Mouse (Mus musculus) liver, embryonic 16.5 days (tissue): ENCODE results near the gene Hist1h3c. TPM values are rescaled to one million over a fixed set of nuclear protein-coding genes. Genes with fewer than 3 reads are reported as not detected.
"Not testable (repeated sequence)": the region's sequence is repeated elsewhere in the genome, so short reads cannot be mapped to it uniquely, and the experiment has no call there.

ENCODE experiments used
- ATAC-seq: fragments of 200-750 bp; cut with Nextera tagmentation; 2 replicates; pipeline ENCODE4 v1.8.0; 2017; ENCODE audit warnings: low read depth, mild to moderate bottlenecking, moderate number of reproducible peaks, moderate library complexity
- H3K27ac ChIP-seq: fragments of 300-500 bp; sonication (generic); 2 replicates; pipeline ENCODE4 v1.5.1; 2014; ENCODE audit warnings: mild to moderate bottlenecking, low read length
- H3K27me3 ChIP-seq: fragments of 300-500 bp; sonication (generic); 2 replicates; pipeline ENCODE4 v1.6.1; 2014; ENCODE audit warnings: low read depth, low read length, mixed read lengths; ENCODE audit not compliant: control insufficient read depth, insufficient read depth
- H3K36me3 ChIP-seq: fragments of 300-500 bp; sonication (generic); 2 replicates; pipeline ENCODE4 v1.6.1; 2014; ENCODE audit warnings: mild to moderate bottlenecking; ENCODE audit not compliant: control insufficient read depth, insufficient read depth
- H3K4me1 ChIP-seq: fragments of 300-500 bp; sonication (generic); 2 replicates; pipeline ENCODE4 v1.6.1; 2014; ENCODE audit warnings: low read depth, low read length, mixed read lengths; ENCODE audit not compliant: control insufficient read depth
- H3K4me2 ChIP-seq: fragments of 300-500 bp; sonication (generic); 2 replicates; pipeline ENCODE4 v1.6.1; 2014; ENCODE audit warnings: low read depth, low read length, mixed read lengths
- H3K4me3 ChIP-seq: fragments of 300-500 bp; sonication (generic); 2 replicates; pipeline ENCODE4 v1.5.1; 2014; ENCODE audit warnings: low read depth, mild to moderate bottlenecking, low read length
- H3K9ac ChIP-seq: fragments of 300-500 bp; sonication (generic); 2 replicates; pipeline ENCODE4 v1.6.1; 2014; ENCODE audit warnings: low read depth, low read length
- H3K9me3 ChIP-seq: fragments of 300-500 bp; sonication (generic); replicated peaks from 2 replicates; pipeline ENCODE4 v1.6.1; 2016; ENCODE audit warnings: low read length; ENCODE audit not compliant: control insufficient read depth
- WGBS: fragments of 180-500 bp; shearing (Covaris S2); extraction: QIAGEN DNeasy Blood & Tissue Kit; methylation state at CpG from one replicate; pipeline ENCODE4 v1.1.7; 2014; ENCODE audit not compliant: insufficient replicate concordance; 5-methylcytosine and 5-hydroxymethylcytosine counted together
- polyA plus RNA-seq: library from polyadenylated mRNA; unstranded; fragments of >200 nt; fragmentation: Nextera tagmentation; extraction: Ambion mirVana; gene quantifications from 2 replicates; pipeline ENCODE4 v1.2.1, GENCODE M21; 2015

The Hist1h3c gene
- polyA plus RNA-seq, 1 experiment from 2014 or later, result 4.4 TPM

GRCm38 (mm10) chr13:23751478-23751956, 6.1 kb upstream of the Hist1h3c start:
- peak overlapping the region; percentile 98 for H3K27ac ChIP-seq
- peak overlapping the region; percentile 56 for H3K4me3 ChIP-seq
- no peaks in the 10 kb centered on the region for H3K27me3 ChIP-seq
- ATAC-seq, result peak; percentile 5
- H3K36me3 ChIP-seq, result no peaks in the 10 kb centered on the region
- peaks cover 31% of the 10 kb centered on the region for H3K4me1 ChIP-seq
- peak overlapping the region; percentile 64 for H3K4me2 ChIP-seq
- H3K9ac ChIP-seq, result peak overlapping the region; percentile 73
- H3K9me3 ChIP-seq, result no peaks in the 10 kb centered on the region
- WGBS, result under 1% methylated on average over 11 of the region's 11 CpGs

DNA sequence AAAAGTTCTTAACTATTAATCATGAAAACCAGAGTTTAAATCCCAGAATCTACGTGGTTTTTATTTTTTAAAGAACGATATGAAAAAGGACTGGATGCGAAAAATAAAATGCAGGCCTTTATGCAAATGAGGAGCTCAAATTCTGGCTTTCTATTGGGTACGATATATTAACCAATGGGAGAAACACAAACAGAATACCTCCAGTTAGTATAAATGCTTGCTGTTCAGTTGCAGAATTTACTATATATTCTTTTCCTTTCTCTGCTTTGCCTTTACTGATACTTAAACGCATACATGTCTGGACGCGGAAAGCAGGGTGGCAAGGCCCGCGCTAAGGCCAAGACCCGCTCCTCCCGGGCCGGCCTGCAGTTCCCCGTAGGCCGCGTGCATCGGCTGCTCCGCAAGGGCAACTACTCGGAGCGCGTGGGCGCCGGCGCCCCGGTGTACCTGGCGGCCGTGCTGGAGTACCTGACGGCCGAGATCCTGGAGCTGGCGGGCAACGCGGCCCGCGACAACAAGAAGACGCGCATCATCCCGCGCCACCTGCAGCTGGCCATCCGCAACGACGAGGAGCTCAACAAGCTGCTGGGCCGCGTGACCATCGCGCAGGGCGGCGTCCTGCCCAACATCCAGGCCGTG, 5.6 kb upstream of the Hist1h3c start, which contains the start of gene Hist1h2ab:
TSS of gene Hist1h2ab (plus strand) at position 288 of the 639 bp plus-strand sequence.
- Histone ChIP-seq H3K4me2 (peak within 1 kb of the TSS; percentile 64), H3K4me1 (peaks cover 31% of the 10 kb centered on the region), H3K4me3 (peak within 1 kb of the TSS; percentile 56), H3K27ac (peak within 1 kb of the TSS; percentile 98), H3K9ac (peak within 1 kb of the TSS; percentile 73)
- ATAC-seq, result peak; percentile 46
- not testable (repeated sequence) for H3K9me3 ChIP-seq, H3K36me3 ChIP-seq, H3K27me3 ChIP-seq
- under 1% methylated on average over 31 of the region's 47 CpGs for whole genome bisulfite sequencing

DNA sequence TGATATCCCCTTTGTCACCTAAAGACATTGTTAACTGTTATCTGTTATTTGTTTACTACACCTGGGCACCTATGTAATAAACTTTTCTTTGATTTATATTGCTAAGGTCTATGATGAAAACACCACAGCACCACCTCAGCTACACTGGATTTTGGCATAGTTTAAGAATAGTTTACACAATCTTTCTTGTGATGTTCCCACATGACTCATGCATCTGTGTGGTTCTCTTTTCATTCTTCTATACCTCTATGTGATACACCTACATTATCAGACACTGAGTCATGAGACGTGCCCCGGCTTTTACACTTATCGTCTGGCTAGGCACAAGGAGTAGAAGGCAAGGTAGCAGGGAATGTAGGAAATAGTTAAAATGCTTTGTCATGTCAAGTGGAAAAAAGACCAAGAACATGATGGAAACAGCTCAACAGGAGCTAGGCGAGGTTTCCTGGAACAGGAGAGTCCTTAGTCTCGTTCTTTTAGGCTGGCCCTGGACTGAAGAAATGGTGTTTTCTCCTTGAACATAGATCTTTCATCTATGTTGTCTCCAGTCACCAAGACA, 4.2 kb upstream of the Hist1h3c start:
- Histone ChIP-seq H3K9ac (no peak overlapping the region; the same call in 1 of the 2 replicates), H3K4me2 (no peak overlapping the region), H3K4me1 (peaks cover 26% of the 10 kb centered on the region), H3K27ac (peak overlapping the region; percentile 89), H3K36me3 (no peaks in the 10 kb centered on the region), H3K4me3 (no peak overlapping the region), H3K27me3 (no peaks in the 10 kb centered on the region), H3K9me3 (no peaks in the 10 kb centered on the region)
- ATAC-seq, result no peak
- 82% methylated on average over 5 of the region's 5 CpGs for whole genome bisulfite sequencing

- Histone ChIP-seq H3K9me3 (no peaks in the 10 kb centered on the region), H3K27me3 (no peaks in the 10 kb centered on the region), H3K4me3 (peak overlapping the region; percentile 66), H3K9ac (peak overlapping the region; percentile 76), H3K27ac (peak overlapping the region; percentile 100), H3K4me2 (peak overlapping the region; percentile 76), H3K4me1 (peaks cover 28% of the 10 kb centered on the region), H3K36me3 (no peaks in the 10 kb centered on the region)
- no peak for ATAC-seq
- 5% methylated on average over 4 of the region's 4 CpGs for WGBS
Measured at GRCm38 (mm10) chr13:23747892-23748288, 2.5 kb upstream of the Hist1h3c start.

DNA sequence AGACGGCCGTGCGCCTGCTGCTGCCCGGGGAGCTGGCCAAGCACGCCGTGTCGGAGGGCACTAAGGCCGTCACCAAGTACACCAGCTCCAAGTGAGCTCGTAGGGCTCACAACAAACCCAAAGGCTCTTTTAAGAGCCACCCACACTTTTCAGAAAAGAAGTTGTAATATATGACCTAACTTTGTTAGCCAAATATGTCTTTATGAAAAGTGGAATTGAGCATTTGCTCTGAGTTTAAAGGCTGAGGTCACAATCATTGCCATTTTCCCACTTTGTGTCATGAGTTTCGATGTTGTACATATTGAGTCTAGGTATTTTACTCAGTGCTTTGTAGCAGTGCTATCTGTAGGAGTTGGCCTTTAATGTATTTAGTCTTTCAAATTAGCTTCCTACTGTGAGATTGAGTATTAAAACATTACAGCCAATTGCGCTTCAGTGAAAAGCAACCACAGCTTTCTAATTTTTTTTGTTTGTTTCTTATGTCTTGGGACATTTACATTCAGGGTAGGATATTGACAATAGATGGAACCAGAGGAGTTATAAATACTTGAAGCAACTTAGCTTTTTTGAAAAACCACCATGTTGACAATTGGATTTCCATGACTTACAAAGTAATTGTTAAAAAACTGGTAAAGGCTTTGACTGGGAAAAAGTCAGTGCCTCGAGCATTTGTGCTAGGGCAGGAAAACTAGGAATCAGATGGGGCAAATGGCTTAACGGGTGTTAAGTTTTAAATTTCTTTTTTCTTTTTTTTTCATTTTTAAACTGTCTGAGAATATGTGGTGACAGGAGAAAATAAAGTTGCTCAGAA, 1.9 kb upstream of the Hist1h3c start:
- 3% methylated on average over 9 of the region's 13 CpGs for WGBS
- Histone ChIP-seq H3K27ac (peak overlapping the region; percentile 100), H3K27me3 (no peaks in the 10 kb centered on the region), H3K4me3 (peak overlapping the region; percentile 66), H3K9ac (peak overlapping the region; percentile 76), H3K4me1 (peaks cover 29% of the 10 kb centered on the region), H3K4me2 (peak overlapping the region; percentile 76), H3K36me3 (no peaks in the 10 kb centered on the region), H3K9me3 (no peaks in the 10 kb centered on the region)
- no peak for ATAC-seq

- H3K36me3 ChIP-seq, H3K9me3 ChIP-seq, H3K27me3 ChIP-seq: not testable (repeated sequence)
- H3K27ac ChIP-seq, result peak within 1 kb of the TSS; percentile 100
- peak within 1 kb of the TSS; percentile 86 for H3K9ac ChIP-seq
- peaks cover 36% of the 10 kb centered on the region for H3K4me1 ChIP-seq
- peak; percentile 74 for ATAC-seq
- peak within 1 kb of the TSS; percentile 66 for H3K4me3 ChIP-seq
- H3K4me2 ChIP-seq, result peak within 1 kb of the TSS; percentile 76
- 0% methylated on average over 34 of the region's 58 CpGs for WGBS
Measured at GRCm38 (mm10) chr13:23746201-23747080, 1.0 kb upstream of the Hist1h3c start, which contains the start of gene Hist1h2bb. Gene Hist1h2bb (plus strand): TSS chr13:23746734.

DNA sequence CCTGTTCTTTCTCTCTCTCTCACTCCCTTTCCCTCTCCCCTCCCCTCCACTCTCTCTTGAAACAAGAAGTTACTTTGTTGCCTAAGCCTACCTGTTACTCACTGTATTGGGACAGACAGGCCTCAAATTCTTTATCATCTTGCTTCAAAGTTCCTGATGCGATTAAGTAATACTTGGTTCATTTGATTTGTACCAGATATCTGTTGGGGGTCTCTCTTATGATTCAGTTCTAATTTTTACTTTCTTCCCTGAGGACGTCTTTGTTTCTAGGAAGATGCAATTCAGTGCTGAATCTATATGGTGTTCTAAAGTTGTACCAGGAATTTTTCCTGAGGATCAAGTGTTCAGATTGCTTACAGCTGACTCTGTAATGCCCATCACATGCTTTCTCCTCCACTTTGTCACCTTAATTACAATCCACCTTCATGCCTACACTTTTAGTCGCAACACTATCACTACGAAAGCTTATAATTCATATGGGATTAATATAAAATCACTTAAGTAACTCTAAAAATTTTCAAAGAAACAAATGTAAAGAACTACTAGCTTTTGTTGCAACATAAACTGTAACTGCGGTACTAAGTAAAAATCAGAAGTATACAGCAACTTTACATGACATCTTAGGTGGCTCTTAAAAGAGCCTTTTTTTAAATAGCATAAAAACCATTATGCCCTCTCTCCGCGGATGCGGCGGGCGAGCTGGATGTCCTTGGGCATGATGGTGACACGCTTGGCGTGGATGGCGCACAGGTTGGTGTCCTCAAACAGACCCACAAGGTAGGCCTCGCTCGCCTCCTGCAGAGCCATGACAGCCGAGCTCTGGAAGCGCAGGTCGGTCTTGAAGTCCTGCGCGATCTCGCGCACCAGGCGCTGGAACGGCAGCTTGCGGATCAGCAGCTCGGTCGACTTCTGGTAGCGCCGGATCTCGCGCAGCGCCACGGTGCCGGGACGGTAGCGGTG, 701 bp downstream of the Hist1h3c start:
- 2% methylated on average over 13 of the region's 36 CpGs for WGBS
- Histone ChIP-seq H3K36me3 (no peaks in the 10 kb centered on the region), H3K27ac (peak overlapping the region; percentile 100), H3K9ac (peak overlapping the region; percentile 86), H3K9me3 (no peaks in the 10 kb centered on the region), H3K4me1 (peaks cover 33% of the 10 kb centered on the region), H3K4me2 (peak overlapping the region; percentile 76), H3K4me3 (peak overlapping the region; percentile 66), H3K27me3 (no peaks in the 10 kb centered on the region)
- ATAC-seq, result no peak; the same call in 1 of the 2 replicates
